Mouse (Mus musculus) myocyte (in vitro differentiated cells): ENCODE data around the gene Pilrb1. TPM values are rescaled to one million over a fixed set of nuclear protein-coding genes. Genes with fewer than 3 reads are reported as not detected.

Source experiments
- H3K27me3 ChIP-seq: one replicate; pipeline ENCODE4 v1.6.1; 2011; ENCODE audit not compliant: control insufficient read depth, insufficient read depth, insufficient read length
- H3K36me3 ChIP-seq: one replicate; pipeline ENCODE4 v1.6.1; 2011; ENCODE audit not compliant: control insufficient read depth, insufficient read depth
- H3K4me2 ChIP-seq: one replicate; pipeline ENCODE4 v1.6.1; 2011; ENCODE audit warnings: low read depth, control low read depth
- H3K4me3 ChIP-seq: one replicate; pipeline ENCODE4 v1.5.1; 2011; ENCODE audit warnings: mild to moderate bottlenecking, control low read depth, moderate library complexity
- H3K79me2 ChIP-seq: one replicate; pipeline ENCODE4 v1.6.1; 2011; ENCODE audit not compliant: control insufficient read depth, insufficient read depth
- H3ac ChIP-seq: one replicate; pipeline ENCODE4 v1.6.1; 2011; ENCODE audit not compliant: control insufficient read depth, insufficient read length
- CEBPB ChIP-seq: IDR thresholded peaks from 2 replicates; pipeline ENCODE4 v1.6.1; 2011; ENCODE audit warnings: mild to moderate bottlenecking, moderate library complexity; ENCODE audit not compliant: poor library complexity, insufficient read depth, severe bottlenecking
- E2F4 ChIP-seq: IDR thresholded peaks from one replicate; pipeline ENCODE4 v1.6.1; 2011; ENCODE audit warnings: mild to moderate bottlenecking, control low read depth, moderate library complexity; ENCODE audit not compliant: insufficient read depth
- MAX ChIP-seq: IDR thresholded peaks from one replicate; pipeline ENCODE4 v1.6.1; 2011; ENCODE audit warnings: low read depth, mild to moderate bottlenecking, control low read depth
- MYOD1 ChIP-seq, 3 experiments: IDR thresholded peaks; one replicate each; pipeline ENCODE4 v1.6.1; 2011; ENCODE audit warnings: control low read depth in 2 of 3, low read depth in 2 of 3, mild to moderate bottlenecking in 2 of 3, moderate library complexity in 1 of 3; ENCODE audit not compliant: insufficient read length in 2 of 3, control insufficient read depth in 1 of 3
- MYOG ChIP-seq, 3 experiments: IDR thresholded peaks; one replicate each; pipeline ENCODE4 v1.6.1; 2011; ENCODE audit warnings: control low read depth in 2 of 3, low read depth in 2 of 3, mild to moderate bottlenecking in 2 of 3; ENCODE audit not compliant: insufficient read length in 2 of 3, control insufficient read depth in 1 of 3, insufficient read depth in 1 of 3
- POLR2A ChIP-seq: IDR thresholded peaks from one replicate; pipeline ENCODE4 v1.6.1; 2011; ENCODE audit warnings: low read depth, mild to moderate bottlenecking, control low read depth, moderate library complexity; ENCODE audit not compliant: insufficient read length
- POLR2AphosphoS2 ChIP-seq: IDR thresholded peaks from one replicate; pipeline ENCODE4 v1.6.1; 2011; ENCODE audit warnings: low read depth, control low read depth; ENCODE audit not compliant: insufficient read length
- REST ChIP-seq: IDR thresholded peaks from one replicate; pipeline ENCODE4 v1.6.1; 2011; ENCODE audit warnings: mild to moderate bottlenecking, control low read depth, moderate library complexity; ENCODE audit not compliant: insufficient read depth, insufficient read length
- SRF ChIP-seq: IDR thresholded peaks from one replicate; pipeline ENCODE4 v1.6.1; 2011; ENCODE audit warnings: low read depth; ENCODE audit not compliant: control insufficient read depth, insufficient read length
- TCF12 ChIP-seq: IDR thresholded peaks from one replicate; pipeline ENCODE4 v1.6.1; 2011; ENCODE audit warnings: mild to moderate bottlenecking, control low read depth; ENCODE audit not compliant: poor library complexity, insufficient read depth, severe bottlenecking
- TCF3 ChIP-seq: IDR thresholded peaks from one replicate; pipeline ENCODE4 v1.6.1; 2011; ENCODE audit warnings: low read depth, control low read depth; ENCODE audit not compliant: insufficient read length
- USF1 ChIP-seq: IDR thresholded peaks from one replicate; pipeline ENCODE4 v1.6.1; 2011; ENCODE audit warnings: low read depth, mild to moderate bottlenecking, control low read depth, moderate library complexity
- polyA plus RNA-seq: library from polyadenylated mRNA; unstranded; fragments of >200 nt; fragmentation: generic; extraction: Trizol; gene quantifications from one replicate; pipeline ENCODE4 v1.2.1, GENCODE M21; 2012; ENCODE audit warnings: missing spikeins

Pilrb1 gene
- polyA plus RNA-seq, 1 experiment: not detected

- no peak overlapping the region for H3K4me2 ChIP-seq
- no peaks in the 10 kb centered on the region for H3K36me3 ChIP-seq
- no peaks in the 10 kb centered on the region for H3K79me2 ChIP-seq
- no peaks in the 10 kb centered on the region for H3K27me3 ChIP-seq
- H3ac ChIP-seq: no peak overlapping the region
- TF ChIP-seq MYOG (IDR thresholded peaks at IDR 0.05; ENCODE audit: control insufficient read depth in 1 of 3, insufficient read depth in 1 of 3, insufficient read length in 2 of 3, low read depth in 2 of 3) (no peak), REST (no peak), SRF (no peak), USF1 (no peak)
- H3K4me3 ChIP-seq: no peak overlapping the region
These were observed 26.4 kb downstream of the Pilrb1 start for GRCm38 (mm10) chr5:137831506-137831905.

- Histone ChIP-seq H3K27me3 (no peaks in the 10 kb centered on the region), H3ac (no peak overlapping the region), H3K4me2 (no peak overlapping the region), H3K36me3 (no peaks in the 10 kb centered on the region), H3K79me2 (no peaks in the 10 kb centered on the region), H3K4me3 (no peak overlapping the region)
- TF ChIP-seq TCF12 (no peak), POLR2AphosphoS2 (no peak), MAX (no peak), USF1 (no peak), CEBPB (no peak), TCF3 (no peak), MYOG (IDR thresholded peaks at IDR 0.05; ENCODE audit: control insufficient read depth in 1 of 3, insufficient read depth in 1 of 3, insufficient read length in 2 of 3, low read depth in 2 of 3) (no peak), SRF (no peak), POLR2A (no peak), REST (no peak), E2F4 (no peak), MYOD1 (IDR thresholded peaks at IDR 0.05; ENCODE audit: control insufficient read depth in 1 of 3, insufficient read length in 2 of 3, low read depth in 2 of 3) (no peak)
These were observed 26.8 kb downstream of the Pilrb1 start for GRCm38 (mm10) chr5:137831106-137831505.

GRCm38 (mm10) chr5:137830238-137830637 lies 27.7 kb downstream of the Pilrb1 start:
- Histone ChIP-seq H3K79me2 (no peaks in the 10 kb centered on the region), H3K4me3 (no peak overlapping the region), H3ac (no peak overlapping the region), H3K4me2 (no peak overlapping the region), H3K36me3 (no peaks in the 10 kb centered on the region), H3K27me3 (no peaks in the 10 kb centered on the region)
- TF ChIP-seq E2F4 (no peak), USF1 (no peak), REST (no peak), CEBPB (no peak), MYOG (IDR thresholded peaks at IDR 0.05; ENCODE audit: control insufficient read depth in 1 of 3, insufficient read depth in 1 of 3, insufficient read length in 2 of 3, low read depth in 2 of 3) (no peak), TCF12 (no peak), SRF (no peak), TCF3 (no peak), MAX (no peak), POLR2A (no peak), POLR2AphosphoS2 (no peak), MYOD1 (IDR thresholded peaks at IDR 0.05; ENCODE audit: control insufficient read depth in 1 of 3, insufficient read length in 2 of 3, low read depth in 2 of 3) (no peak)

DNA sequence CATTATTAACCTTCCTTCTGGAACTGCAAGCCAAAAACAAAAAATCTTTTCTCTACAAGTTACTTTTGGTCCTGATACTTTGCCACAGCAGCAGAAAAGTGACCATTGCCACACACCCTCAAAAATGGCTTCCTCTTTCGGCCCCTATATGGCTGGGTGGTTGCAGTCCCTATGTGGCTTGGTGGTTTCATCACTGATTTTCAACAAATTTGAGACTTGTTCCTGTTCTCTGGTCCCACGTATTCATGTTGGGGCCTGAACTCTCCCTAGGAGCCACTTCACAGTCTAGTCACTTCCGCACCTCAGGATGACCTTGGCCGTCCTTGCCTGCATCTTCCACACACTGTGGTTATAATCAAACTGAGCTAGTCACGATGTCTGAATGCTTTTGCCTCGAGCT lies 29.2 kb downstream of the Pilrb1 start:
- no peaks in the 10 kb centered on the region for H3K79me2 ChIP-seq
- TF ChIP-seq SRF: no peak
- TF ChIP-seq REST: no peak
- TF ChIP-seq TCF3: no peak
- no peak for TF ChIP-seq CEBPB
- no peak for TF ChIP-seq E2F4
- TF ChIP-seq MAX: no peak
- TF ChIP-seq MYOG (IDR thresholded peaks at IDR 0.05; ENCODE audit: control insufficient read depth in 1 of 3, insufficient read depth in 1 of 3, insufficient read length in 2 of 3, low read depth in 2 of 3): no peak
- TF ChIP-seq USF1: no peak
- no peak for TF ChIP-seq POLR2A
- no peak for TF ChIP-seq MYOD1 (IDR thresholded peaks at IDR 0.05; ENCODE audit: control insufficient read depth in 1 of 3, insufficient read length in 2 of 3, low read depth in 2 of 3)
- TF ChIP-seq POLR2AphosphoS2: no peak
- TF ChIP-seq TCF12: no peak
- no peak overlapping the region for H3K4me3 ChIP-seq
- H3K4me2 ChIP-seq: no peak overlapping the region
- no peaks in the 10 kb centered on the region for H3K36me3 ChIP-seq
- H3K27me3 ChIP-seq: peaks cover 3% of the 10 kb centered on the region
- H3ac ChIP-seq: no peak overlapping the region

GRCm38 (mm10) chr5:137826421-137826820 lies 31.5 kb downstream of the Pilrb1 start:
- no peaks in the 10 kb centered on the region for H3K79me2 ChIP-seq
- no peak overlapping the region for H3ac ChIP-seq
- peaks cover 11% of the 10 kb centered on the region for H3K27me3 ChIP-seq
- no peak overlapping the region for H3K4me2 ChIP-seq
- H3K4me3 ChIP-seq: no peak overlapping the region
- TF ChIP-seq MYOG (IDR thresholded peaks at IDR 0.05; ENCODE audit: control insufficient read depth in 1 of 3, insufficient read depth in 1 of 3, insufficient read length in 2 of 3, low read depth in 2 of 3) (no peak), MYOD1 (IDR thresholded peaks at IDR 0.05; ENCODE audit: control insufficient read depth in 1 of 3, insufficient read length in 2 of 3, low read depth in 2 of 3) (no peak), CEBPB (no peak), USF1 (no peak), TCF3 (no peak), SRF (no peak), POLR2AphosphoS2 (no peak), REST (no peak), POLR2A (no peak), E2F4 (no peak), TCF12 (no peak), MAX (no peak)
- H3K36me3 ChIP-seq: no peaks in the 10 kb centered on the region
